Mouse (Mus musculus) bone marrow, adult 2 months (tissue): ENCODE data around the gene 3110021N24Rik. TPM values are rescaled to one million over a fixed set of nuclear protein-coding genes. Genes with fewer than 3 reads are reported as not detected.

Experiments
- H3K27ac ChIP-seq: fragments of 200-500 bp; 2 replicates; pipeline ENCODE4 v1.5.1; 2012; ENCODE audit warnings: low read depth, mild to moderate bottlenecking, control low read depth, inconsistent platforms, low read length; ENCODE audit not compliant: control insufficient read depth, poor library complexity, insufficient read depth
- H3K4me1 ChIP-seq: fragments of 200-500 bp; 2 replicates; pipeline ENCODE4 v1.6.1; 2011; ENCODE audit warnings: low read length; ENCODE audit not compliant: control insufficient read depth, insufficient read depth
- H3K4me3 ChIP-seq: fragments of 200-500 bp; replicated peaks from 2 replicates; pipeline ENCODE3; 2011; ENCODE audit warnings: mild to moderate bottlenecking, low read depth, low read length, control low read depth; ENCODE audit not compliant: control insufficient read depth
- CTCF ChIP-seq: fragments of 200-500 bp; IDR thresholded peaks from 2 replicates; pipeline ENCODE4 v1.5.1; 2011; ENCODE audit warnings: low read length, control low read depth; ENCODE audit not compliant: control insufficient read depth, insufficient read depth
- POLR2A ChIP-seq: fragments of 200-500 bp; IDR thresholded peaks from 2 replicates; pipeline ENCODE4 v1.6.1; 2011; ENCODE audit warnings: low read depth, mild to moderate bottlenecking, control low read depth, low read length, borderline replicate concordance; ENCODE audit not compliant: control insufficient read depth
- WGBS: fragments of 180-500 bp; shearing (Covaris S2); methylation state at CpG from one replicate; pipeline ENCODE4 v1.1.7; 2018; 5-methylcytosine and 5-hydroxymethylcytosine counted together
- polyA plus RNA-seq: library from polyadenylated mRNA; stranded (reverse); fragments of >200 nt; gene quantifications from 2 replicates; pipeline ENCODE4 v1.2.4, GENCODE M21; 2011; ENCODE audit warnings: low replicate concordance; ENCODE audit not compliant: missing spikeins, insufficient read depth, insufficient read length

The 3110021N24Rik gene
- polyA plus RNA-seq, 1 experiment: not detected

- WGBS: 57% methylated on average over 1 of the region's 1 CpGs
- TF ChIP-seq POLR2A (no peak), CTCF (no peak)
- no peak overlapping the region for H3K4me3 ChIP-seq
- H3K4me1 ChIP-seq: no peaks in the 10 kb centered on the region
- no peak overlapping the region for H3K27ac ChIP-seq
These were observed 11.0 kb downstream of the 3110021N24Rik start for GRCm38 (mm10) chr4:108730450-108730849.

GRCm38 (mm10) chr4:108731582-108731981, 12.1 kb downstream of the 3110021N24Rik start:
- H3K4me1 ChIP-seq: no peaks in the 10 kb centered on the region
- H3K27ac ChIP-seq: no peak overlapping the region
- TF ChIP-seq CTCF (no peak), POLR2A (no peak)

GRCm38 (mm10) chr4:108746160-108746873, 26.9 kb downstream of the 3110021N24Rik start:
- no peak for TF ChIP-seq POLR2A
- TF ChIP-seq CTCF: no peak
- no peak overlapping the region for H3K4me3 ChIP-seq
- H3K4me1 ChIP-seq: no peaks in the 10 kb centered on the region
- no peak overlapping the region for H3K27ac ChIP-seq
- WGBS: 77% methylated on average over 3 of the region's 3 CpGs

More at GRCm38 (mm10) chr4:108731582-108731981, 12.1 kb downstream of the 3110021N24Rik start:
- H3K4me3 ChIP-seq: no peak overlapping the region
- WGBS: 64% methylated on average over 3 of the region's 3 CpGs

GRCm38 (mm10) chr4:108759583-108759982, 40.1 kb downstream of the 3110021N24Rik start:
- Histone ChIP-seq H3K27ac (no peak overlapping the region), H3K4me3 (no peak overlapping the region), H3K4me1 (no peaks in the 10 kb centered on the region)
- 82% methylated on average over 3 of the region's 3 CpGs for WGBS
- TF ChIP-seq CTCF (no peak), POLR2A (no peak)

- TF ChIP-seq POLR2A (no peak), CTCF (no peak)
- Histone ChIP-seq H3K27ac (no peak overlapping the region), H3K4me3 (no peak overlapping the region), H3K4me1 (no peaks in the 10 kb centered on the region)
These were observed 49.1 kb downstream of the 3110021N24Rik start for GRCm38 (mm10) chr4:108768527-108768926.

- Histone ChIP-seq H3K4me1 (no peaks in the 10 kb centered on the region), H3K27ac (peak overlapping the region; percentile 73; the same call in 1 of the 2 replicates), H3K4me3 (peak overlapping the region; percentile 37)
- WGBS: 4% methylated on average over 7 of the region's 7 CpGs
- TF ChIP-seq CTCF (no peak), POLR2A (no peak)
These were observed 60.3 kb downstream of the 3110021N24Rik start for GRCm38 (mm10) chr4:108779763-108780056.

GRCm38 (mm10) chr4:108780057-108780863, 60.8 kb downstream of the 3110021N24Rik start, which contains the start of gene Zfyve9:
Gene Zfyve9, minus strand, starts transcription at chr4:108780798.
- no peaks in the 10 kb centered on the region for H3K4me1 ChIP-seq
- WGBS: under 1% methylated on average over 105 of the region's 111 CpGs
- H3K27ac ChIP-seq: peak within 1 kb of the TSS; percentile 73; the same call in 1 of the 2 replicates
- TF ChIP-seq POLR2A (no peak), CTCF (peak; percentile 49; the same call in 1 of the 2 replicates)
- H3K4me3 ChIP-seq: peak within 1 kb of the TSS; percentile 37

- no peak for TF ChIP-seq CTCF
- TF ChIP-seq POLR2A: no peak
- Histone ChIP-seq H3K27ac (no peak overlapping the region; the same call in 1 of the 2 replicates), H3K4me3 (no peak overlapping the region), H3K4me1 (no peaks in the 10 kb centered on the region)
- 1% methylated on average over 20 of the region's 20 CpGs for WGBS
These were observed 61.4 kb downstream of the 3110021N24Rik start for GRCm38 (mm10) chr4:108780864-108781205.

- TF ChIP-seq POLR2A (no peak), CTCF (no peak)
- 62% methylated on average over 3 of the region's 3 CpGs for WGBS
- Histone ChIP-seq H3K4me3 (no peak overlapping the region), H3K27ac (no peak overlapping the region), H3K4me1 (no peaks in the 10 kb centered on the region)
These were observed 62.1 kb downstream of the 3110021N24Rik start for GRCm38 (mm10) chr4:108781596-108781995.
